Mouse (Mus musculus) adrenal gland, postnatal 36 days (tissue): Measurements from ENCODE around the gene Cdkn1b. TPM values are rescaled to one million over a fixed set of nuclear protein-coding genes. Genes with fewer than 3 reads are reported as not detected.
A peak's percentile ranks its signal among the peaks of the same experiment; 100 is the strongest.

Experiments
- DNase-seq, 2 experiments: peaks; one replicate each; pipeline ENCODE4 v3.0.0; 2021; ENCODE audit warnings: mixed read lengths in 1 of 2
- total RNA-seq, 2 experiments: library from RNA; stranded (reverse); gene quantifications; 2 replicates each; pipeline ENCODE4 v1.2.3; 2021

Cdkn1b gene
- total RNA-seq, 2 experiments from 2014 or later, result 35.3 to 74.4 TPM

- DNase-seq, result no peak
Measured at GRCm38 (mm10) chr6:134903891-134904884, 16.0 kb upstream of the Cdkn1b start.

- no peak for DNase-seq
Measured at GRCm38 (mm10) chr6:134905811-134906210, 14.4 kb upstream of the Cdkn1b start.

GRCm38 (mm10) chr6:134914523-134914922 lies 5.7 kb upstream of the Cdkn1b start:
- DNase-seq, result no peak

- DNase-seq, result peak in 1 of 2 experiments; percentile 20
Measured at GRCm38 (mm10) chr6:134916641-134917040, 3.6 kb upstream of the Cdkn1b start.

GRCm38 (mm10) chr6:134917087-134917486 lies 3.1 kb upstream of the Cdkn1b start:
- DNase-seq, result peak; percentile 71 to 84

GRCm38 (mm10) chr6:134918769-134919168 lies 1.4 kb upstream of the Cdkn1b start:
- DNase-seq, result no peak

GRCm38 (mm10) chr6:134919511-134920189 lies 551 bp upstream of the Cdkn1b start:
- DNase-seq, result no peak

- peak; percentile 62 to 72 for DNase-seq
Measured at GRCm38 (mm10) chr6:134921014-134921694, 953 bp downstream of the Cdkn1b start.

GRCm38 (mm10) chr6:134921695-134922510 lies 1.7 kb downstream of the Cdkn1b start:
- DNase-seq, result peak in 1 of 2 experiments; percentile 26

- no peak for DNase-seq
Measured at GRCm38 (mm10) chr6:134922511-134923195, 2.5 kb downstream of the Cdkn1b start.

- no peak for DNase-seq
Measured at GRCm38 (mm10) chr6:134923670-134924069, 3.5 kb downstream of the Cdkn1b start.

- DNase-seq, result no peak
Measured at GRCm38 (mm10) chr6:134924262-134924661, 4.1 kb downstream of the Cdkn1b start.

- no peak for DNase-seq
Measured at GRCm38 (mm10) chr6:134925673-134926337, 5.6 kb downstream of the Cdkn1b start.

- DNase-seq, result no peak
Measured at GRCm38 (mm10) chr6:134926338-134926705, 6.1 kb downstream of the Cdkn1b start.

GRCm38 (mm10) chr6:134926803-134927594 lies 6.8 kb downstream of the Cdkn1b start:
- peak; percentile 79 to 85 for DNase-seq

- no peak for DNase-seq
Measured at GRCm38 (mm10) chr6:134927595-134928095, 7.4 kb downstream of the Cdkn1b start.

GRCm38 (mm10) chr6:134928096-134928888 lies 8.1 kb downstream of the Cdkn1b start:
- DNase-seq, result peak; percentile 87 to 90

- peak in 1 of 2 experiments; percentile 27 for DNase-seq
Measured at GRCm38 (mm10) chr6:134928889-134929310, 8.7 kb downstream of the Cdkn1b start.
